Mouse (Mus musculus) c-Kit-positive CD71-positive TER-119-negative erythroid progenitor cells, embryonic 14.5 days (primary cell): ENCODE data around the gene Morn1.

Source experiments
- DNase-seq: peaks from one replicate; pipeline ENCODE4 v3.0.0-alpha.2; 2013; ENCODE audit warnings: low read depth

The Morn1 gene

DNA sequence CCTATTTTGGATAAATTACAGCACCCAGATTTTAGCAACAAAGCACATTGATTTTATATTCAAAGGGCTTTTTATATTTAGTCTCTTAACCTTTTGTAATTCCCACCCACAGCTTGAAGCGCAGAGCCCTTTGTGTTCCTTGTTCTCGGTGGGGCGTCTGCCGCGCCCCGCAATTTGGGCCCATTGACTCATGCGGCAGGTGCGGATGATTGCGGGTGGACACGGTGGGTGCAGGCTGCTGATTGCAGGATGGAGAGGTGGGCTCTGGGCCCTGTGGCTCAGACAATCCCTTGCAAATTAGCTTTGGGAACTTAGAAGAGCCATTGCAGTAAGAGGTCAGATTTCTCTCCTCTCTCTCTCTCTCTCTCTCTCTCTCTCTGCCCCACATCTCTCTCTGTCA, 31.9 kb downstream of the Morn1 start:
- no peak for DNase-seq

DNA sequence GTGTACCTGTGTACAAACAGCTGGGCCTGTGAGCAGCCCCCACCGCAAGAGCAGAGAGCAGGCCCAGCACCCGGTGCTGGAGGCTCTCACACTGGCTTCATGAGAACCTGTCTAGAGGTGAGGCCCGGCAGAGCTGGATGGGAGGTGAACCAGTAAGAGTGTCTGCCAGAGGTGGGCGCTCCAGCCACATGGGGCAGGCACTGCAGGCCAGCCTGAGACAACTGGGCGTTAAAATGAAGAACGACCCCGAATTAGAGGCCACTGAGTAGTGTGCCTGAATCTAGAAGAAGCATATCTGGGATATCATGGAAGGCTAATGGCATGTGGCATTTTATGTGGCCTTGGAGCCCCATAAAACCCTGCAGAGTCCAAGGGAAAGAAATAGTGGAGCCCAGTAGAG, 33.7 kb downstream of the Morn1 start:
- DNase-seq, result no peak

DNA sequence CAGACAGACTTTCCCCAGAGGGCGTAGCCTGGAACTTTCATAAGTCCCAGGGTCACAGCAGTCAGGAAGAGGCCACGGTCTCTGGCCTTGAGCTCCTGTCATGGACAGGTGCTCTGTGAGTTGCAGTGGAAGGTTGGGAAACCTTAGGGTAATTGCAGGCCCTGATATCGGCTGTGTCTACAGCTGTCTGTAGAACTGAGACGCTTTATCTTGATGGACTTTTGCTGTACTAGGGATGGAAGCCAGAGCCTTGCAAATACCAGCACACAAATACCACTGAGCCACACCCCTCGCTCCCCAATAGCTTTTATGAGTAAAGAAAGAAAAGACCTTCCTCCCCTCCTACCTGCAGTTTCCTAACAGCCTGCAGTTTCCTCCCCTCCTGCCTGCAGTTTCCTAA, 34.2 kb downstream of the Morn1 start:
- no peak for DNase-seq

DNA sequence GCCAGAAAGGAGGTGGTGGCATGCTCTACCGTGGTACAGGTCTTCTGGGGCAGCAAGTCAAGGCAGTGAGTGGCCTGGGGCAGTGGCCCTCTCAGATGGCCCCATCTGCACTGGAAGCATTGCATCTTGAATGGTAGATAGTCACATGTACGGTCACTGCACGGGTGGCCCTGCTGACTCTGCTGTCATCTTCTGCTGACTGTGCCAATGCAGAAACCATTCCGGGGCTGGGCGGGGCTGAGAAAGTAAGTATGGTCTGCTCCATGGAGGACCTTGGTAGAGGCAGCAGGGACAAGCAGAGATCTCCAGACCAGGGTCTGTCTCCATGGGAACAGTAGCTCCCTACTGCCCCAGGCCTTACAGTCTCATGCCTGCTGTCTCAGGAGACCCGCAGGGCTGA, 34.8 kb downstream of the Morn1 start:
- DNase-seq, result no peak

- DNase-seq, result no peak
Observed at GRCm38 (mm10) chr4:155121915-155122443, 35.6 kb downstream of the Morn1 start.

- no peak for DNase-seq
Observed at GRCm38 (mm10) chr4:155122444-155123040, 36.2 kb downstream of the Morn1 start.

DNA sequence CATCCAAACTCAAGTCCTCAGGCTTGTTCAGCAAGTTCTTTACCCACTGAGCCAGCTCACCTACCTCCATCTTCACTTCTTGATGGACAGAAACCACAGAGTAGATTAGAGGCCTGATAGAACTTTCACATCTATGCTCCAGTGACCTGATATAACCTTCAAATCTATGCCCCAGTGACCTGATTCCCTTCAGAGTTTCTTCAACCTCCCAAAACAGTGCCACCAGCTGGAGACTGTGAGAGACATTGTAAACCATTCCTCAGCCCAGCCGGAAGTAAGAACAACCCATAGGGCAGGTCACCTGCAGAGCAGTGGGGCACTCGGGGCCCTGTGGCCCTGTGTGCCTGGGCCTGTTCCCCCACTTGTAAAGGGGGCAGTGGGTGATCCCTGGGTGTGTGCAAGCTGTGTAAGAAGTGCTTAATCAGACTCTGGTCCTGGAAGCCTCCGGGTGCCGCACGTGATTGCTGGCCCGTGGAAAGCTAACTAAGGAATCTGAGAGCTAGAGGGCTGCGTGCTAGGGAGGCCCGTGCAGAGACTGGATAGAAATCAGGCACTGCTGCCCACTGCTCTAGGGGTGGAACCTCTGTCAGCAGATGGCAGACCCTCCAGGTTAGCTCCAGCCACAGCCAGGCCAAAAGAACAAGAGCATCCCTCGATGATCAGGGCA, 37.6 kb downstream of the Morn1 start:
- no peak for DNase-seq

DNA sequence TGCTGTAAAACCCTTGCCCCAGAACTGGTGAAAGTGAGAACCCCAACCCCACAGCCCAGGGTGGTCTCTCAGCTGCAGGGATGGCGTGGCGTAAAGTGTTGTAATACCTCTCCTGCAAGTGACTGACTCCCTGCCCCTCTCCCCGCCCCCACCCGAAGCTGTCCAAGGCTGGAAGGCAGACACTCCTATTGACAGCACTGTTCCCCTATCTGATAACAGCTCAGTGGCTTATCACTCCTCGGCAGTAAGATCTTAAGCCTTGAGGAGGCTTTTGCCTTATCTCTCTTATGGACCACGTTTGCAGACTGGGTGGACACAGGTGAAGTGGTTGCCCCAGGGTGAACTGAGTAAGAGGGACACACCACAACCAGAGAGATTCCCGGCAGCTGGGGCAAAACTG, 38.9 kb downstream of the Morn1 start:
- no peak for DNase-seq

DNA sequence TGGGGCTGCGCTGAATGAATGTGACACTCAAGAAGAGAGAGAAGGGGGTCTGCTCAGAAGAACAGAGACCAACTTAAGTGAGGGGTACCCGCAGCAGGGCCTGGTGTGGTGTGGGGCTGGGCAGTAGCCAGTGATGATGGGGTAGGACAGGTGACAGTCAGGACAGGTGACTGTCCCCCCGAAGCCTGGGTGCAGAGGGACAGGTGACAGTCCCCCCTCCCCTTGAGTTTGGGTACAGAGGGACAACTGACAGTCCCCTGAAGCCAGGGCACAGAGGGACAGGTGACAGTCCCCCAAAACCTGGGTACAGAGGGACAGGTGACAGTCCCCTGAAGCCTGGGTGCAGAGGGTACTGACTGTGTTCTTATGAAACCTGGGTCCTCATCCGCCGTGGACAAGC, 39.8 kb downstream of the Morn1 start:
- DNase-seq, result no peak

DNA sequence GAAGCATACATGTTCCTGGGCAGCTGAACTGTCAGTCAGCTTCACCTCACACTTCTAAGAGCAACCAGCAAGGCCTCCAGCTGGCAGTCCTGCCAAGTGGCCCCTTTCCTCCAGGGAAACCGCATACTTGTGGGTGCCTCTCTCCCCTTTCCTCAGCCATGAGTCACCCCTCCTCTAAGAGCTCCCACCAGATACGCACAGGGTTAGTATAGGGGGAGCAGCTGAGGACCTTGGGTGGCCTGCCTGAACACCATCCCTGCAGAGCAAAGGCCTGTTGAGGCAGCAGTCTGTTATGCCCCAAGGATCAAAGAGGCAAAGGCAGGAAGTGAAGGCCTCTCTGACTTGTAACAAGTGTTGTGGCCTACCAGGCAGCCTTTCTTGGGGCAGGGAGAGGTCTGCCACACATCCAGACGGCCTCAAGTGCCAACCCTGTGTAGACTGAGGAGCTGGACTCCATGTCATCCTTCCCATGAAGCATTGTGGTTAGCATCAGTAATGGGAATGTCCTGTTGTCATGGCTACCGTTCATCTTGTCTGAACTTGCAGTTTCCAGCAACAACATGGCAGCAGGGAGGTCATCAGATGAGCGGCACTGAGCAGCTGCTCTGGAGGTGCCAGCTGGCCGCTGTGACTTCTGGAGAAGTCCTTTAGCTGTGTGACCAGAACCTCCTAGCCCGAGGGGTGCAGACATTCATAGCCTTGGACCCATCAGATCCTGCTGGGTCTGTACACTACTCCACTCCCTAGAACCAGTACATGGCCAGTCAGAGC, 40.4 kb downstream of the Morn1 start:
- DNase-seq, result no peak

DNA sequence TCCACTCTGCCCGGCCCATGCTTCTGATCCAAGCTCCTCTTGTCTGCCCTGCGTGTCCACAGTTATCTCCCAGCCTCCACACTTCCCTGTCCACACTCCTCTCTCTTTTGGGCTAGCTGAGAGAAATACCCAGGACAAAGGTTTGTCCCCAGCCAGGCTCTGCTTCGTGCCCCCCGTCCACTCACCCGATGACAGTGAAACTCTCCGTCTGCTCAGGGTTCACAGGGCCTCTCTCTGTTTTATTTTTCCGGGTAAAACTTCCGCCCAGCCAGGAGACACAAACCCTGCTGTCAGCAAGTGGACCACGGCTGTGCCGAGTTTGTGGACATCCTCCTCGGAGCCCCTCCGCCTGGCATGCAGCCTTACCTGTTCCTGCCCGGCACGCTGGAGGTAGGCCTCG, 42.0 kb downstream of the Morn1 start:
- DNase-seq, result no peak

GRCm38 (mm10) chr4:155129132-155129917, 42.9 kb downstream of the Morn1 start:
- DNase-seq, result no peak

DNA sequence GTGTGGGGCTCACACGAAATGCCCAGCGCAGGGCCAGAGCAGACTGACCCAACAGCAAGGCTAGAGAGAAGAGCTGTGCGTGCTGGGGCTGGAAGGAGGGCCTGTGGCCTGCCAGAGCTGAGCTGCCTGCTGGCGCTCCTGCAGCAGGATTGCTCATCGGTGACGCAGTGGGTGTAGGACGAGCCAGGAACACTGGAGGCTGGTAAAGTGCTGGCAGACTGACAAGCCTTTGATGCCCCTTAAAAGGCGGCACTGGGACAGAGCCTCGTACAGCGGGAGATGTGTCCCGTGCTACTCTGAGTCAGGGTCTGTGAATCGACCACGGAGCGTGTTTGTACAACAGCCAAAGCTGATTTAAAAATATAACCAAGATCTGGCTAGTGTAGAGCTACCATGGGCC, 43.6 kb downstream of the Morn1 start:
- DNase-seq, result no peak

- no peak for DNase-seq
Observed at GRCm38 (mm10) chr4:155130616-155131015, 44.2 kb downstream of the Morn1 start.

DNA sequence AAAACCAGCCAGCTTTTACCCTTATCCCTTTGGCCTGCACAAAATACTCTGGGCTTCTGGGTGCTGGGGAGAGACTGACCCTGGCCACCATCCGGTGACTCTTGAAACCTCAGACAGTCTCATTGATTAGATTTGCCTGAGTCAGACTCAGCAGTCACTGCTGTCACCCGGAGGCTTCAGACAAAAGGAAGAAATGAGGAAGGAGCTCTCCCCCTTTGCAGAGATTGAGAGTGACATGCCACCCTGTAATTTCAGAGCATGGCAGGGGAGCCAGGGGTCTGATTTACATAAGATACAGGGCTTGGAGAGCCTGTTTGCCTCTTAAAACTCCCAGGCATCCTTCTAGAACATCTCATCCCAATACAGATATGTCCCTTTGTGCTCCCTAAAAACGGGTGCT, 46.8 kb downstream of the Morn1 start:
- no peak for DNase-seq

GRCm38 (mm10) chr4:155133658-155134417, 47.5 kb downstream of the Morn1 start:
- DNase-seq, result no peak

DNA sequence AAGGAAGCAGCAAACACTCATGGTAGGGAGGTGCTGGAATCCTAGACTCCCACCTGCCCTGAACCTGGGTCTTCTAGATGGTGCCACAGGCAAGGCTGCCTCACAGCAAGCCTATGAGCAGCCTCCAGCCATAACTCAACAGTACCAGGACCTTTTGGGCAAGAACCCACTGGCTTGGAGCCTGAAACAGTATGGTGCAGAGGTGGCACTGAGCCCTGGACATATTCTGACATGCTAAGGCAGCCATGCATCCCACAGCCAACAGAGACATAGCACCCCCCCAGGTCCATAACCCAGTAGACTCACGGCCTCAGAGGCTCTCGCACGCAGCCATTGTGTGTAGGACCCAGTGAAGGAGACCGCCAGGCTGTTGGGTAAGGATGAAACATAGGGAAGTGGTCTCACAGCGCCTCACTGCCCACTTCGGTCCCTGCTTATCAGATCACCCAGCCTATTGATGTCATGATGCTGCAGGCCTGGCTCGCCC, 48.4 kb downstream of the Morn1 start:
- DNase-seq, result no peak

DNA sequence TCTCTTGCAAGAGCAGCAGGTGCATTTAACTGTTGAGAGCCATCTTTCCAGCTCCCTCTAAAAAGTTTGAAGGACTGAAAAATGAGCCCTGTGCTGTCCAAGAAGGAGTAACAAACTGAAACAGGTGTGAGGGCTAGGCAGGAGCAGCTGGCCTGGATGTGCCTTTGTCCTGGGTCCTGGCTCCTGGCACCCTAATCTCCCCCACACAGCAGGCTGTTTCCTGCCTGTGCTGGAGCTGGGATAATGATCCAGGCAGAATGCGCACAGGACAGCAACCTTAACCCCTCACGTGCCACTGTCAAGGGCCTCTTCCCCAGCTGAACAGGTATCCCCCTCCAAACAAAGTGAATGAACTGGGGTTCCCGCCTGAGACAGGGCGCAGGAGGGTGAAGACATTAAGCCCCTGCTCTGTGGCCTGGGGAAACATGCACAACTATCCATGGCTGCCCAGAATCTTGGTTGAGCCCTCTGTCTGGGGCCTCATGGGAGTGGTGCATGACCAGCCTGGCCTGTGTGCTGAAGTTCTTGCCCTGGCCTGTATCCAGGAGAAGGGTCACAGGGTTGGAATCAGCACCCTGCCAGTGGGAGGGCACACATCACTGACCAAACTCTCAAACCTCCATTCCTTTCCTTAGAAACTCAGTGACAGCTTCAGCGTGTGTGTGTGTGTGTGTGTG, 49.7 kb downstream of the Morn1 start:
- no peak for DNase-seq

DNA sequence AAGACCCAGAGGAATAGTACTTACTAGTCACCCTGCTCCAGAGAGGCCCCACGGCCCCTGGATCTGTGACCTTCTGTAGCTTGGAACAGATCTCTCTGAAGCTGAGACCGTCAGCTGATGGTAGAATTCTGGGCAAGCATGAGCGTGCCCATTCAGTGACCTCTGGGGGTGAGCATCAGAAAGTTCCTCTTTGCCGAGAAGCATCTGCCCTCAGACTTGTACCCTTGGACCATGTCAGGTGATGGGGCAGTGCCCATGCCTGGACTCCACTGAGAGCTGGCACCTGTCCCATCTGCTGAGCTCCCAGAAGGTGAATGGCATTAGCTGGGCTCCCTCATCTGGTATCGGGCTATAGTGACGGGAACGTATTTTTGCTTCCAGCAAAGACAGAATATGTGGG, 51.5 kb downstream of the Morn1 start:
- DNase-seq, result no peak

- DNase-seq, result no peak
Observed at GRCm38 (mm10) chr4:155138451-155138850, 52.1 kb downstream of the Morn1 start.
